ENCODE assay signal across 8 mouse cellular contexts in genomic region chr10:121297054-121297701, GRCm38 (mm10). TPM values are rescaled to one million over a fixed set of nuclear protein-coding genes. Genes with fewer than 3 reads are reported as not detected.
A peak's percentile ranks its signal among the peaks of the same experiment; 100 is the strongest.
DNase-seq lines count a peak whose midpoint lies in the region; ATAC-seq lines count a peak whose summit lies in the region.

No protein-coding gene starts in this region.

- peak; percentile 28 for DNase-seq in gastrocnemius, postnatal 10 days
- no peak for DNase-seq in gastrocnemius, adult 8-10 months (ENCODE audit: low spot score in 2 of 2)
- DNase-seq in adrenal gland, postnatal 14 days: peak; percentile 54
- peak; percentile 67 to 72 for DNase-seq in heart, adult 18-20 months
- peak; percentile 79 for DNase-seq in naive thymus-derived CD4-positive, alpha-beta T cell, adult 2 months (ENCODE audit: low read depth)
- no peak for DNase-seq in ovary, adult 18-20 months (ENCODE audit: low spot score)

- WGBS in intestine, embryonic 16.5 days: 19% methylated on average over 25 of the region's 25 CpGs
- 27% methylated on average over 25 of the region's 25 CpGs for WGBS in liver, embryonic 15.5 days (ENCODE audit: insufficient replicate concordance)

- H3K4me1 ChIP-seq in intestine, embryonic 16.5 days (ENCODE audit: control insufficient read depth, insufficient read depth, low read length): peaks cover 6% of the 10 kb centered on the region
- 0 out of 2 replicates have a peak, but pooled peaks cover 6% of the 10 kb centered on the region for H3K4me1 ChIP-seq in liver, embryonic 15.5 days (replicated peaks)

- H3K36me3 ChIP-seq in intestine, embryonic 16.5 days (ENCODE audit: control insufficient read depth, insufficient read depth, low read length): no peaks in the 10 kb centered on the region
- H3K36me3 ChIP-seq in liver, embryonic 15.5 days (replicated peaks): no peaks in the 10 kb centered on the region

- ATAC-seq in intestine, embryonic 16.5 days: peak; percentile 88
- peak; percentile 67 for ATAC-seq in liver, embryonic 15.5 days (ENCODE audit: insufficient read depth)

- no peaks in the 10 kb centered on the region for H3K27me3 ChIP-seq in intestine, embryonic 16.5 days (replicated peaks; ENCODE audit: control insufficient read depth, insufficient read depth, low read length)
- H3K27me3 ChIP-seq in liver, embryonic 15.5 days: no peaks in the 10 kb centered on the region

- peak overlapping the region; percentile 49 for H3K4me2 ChIP-seq in intestine, embryonic 16.5 days (ENCODE audit: low read depth, low read length)
- H3K4me2 ChIP-seq in liver, embryonic 15.5 days: peak overlapping the region; percentile 53

- H3K27ac ChIP-seq in intestine, embryonic 16.5 days (ENCODE audit: low read length): peak overlapping the region; percentile 0
- no peak overlapping the region for H3K27ac ChIP-seq in liver, embryonic 15.5 days (replicated peaks)

- peak overlapping the region; percentile 7; the same call in 1 of the 2 replicates for H3K9ac ChIP-seq in intestine, embryonic 16.5 days (ENCODE audit: low read depth, low read length)
- no peak overlapping the region for H3K9ac ChIP-seq in liver, embryonic 15.5 days

- H3K9me3 ChIP-seq in intestine, embryonic 16.5 days (ENCODE audit: control insufficient read depth, low read length): no peaks in the 10 kb centered on the region
- H3K9me3 ChIP-seq in liver, embryonic 15.5 days (replicated peaks): no peaks in the 10 kb centered on the region

- H3K4me3 ChIP-seq in intestine, embryonic 16.5 days (ENCODE audit: low read length): peak overlapping the region; percentile 29
- H3K4me3 ChIP-seq in liver, embryonic 15.5 days (replicated peaks): peak overlapping the region; percentile 15

RNA-seq across cellular contexts. Expression of gene Tbc1d30, which starts 53.9 kb away (rescaled TPM):
- total RNA-seq in gastrocnemius, postnatal 10 days (2021): under 1 TPM; 0.86 to 0.87 TPM
- under 1 TPM; 0.19 to 0.53 (median 0.32) TPM for total RNA-seq in gastrocnemius, adult 8-10 months (2022)
- total RNA-seq in adrenal gland, postnatal 14 days (2021): 3.9 and 4.2 TPM in 2 replicates
- 1 to 10 TPM; 2.1 to 2.3 TPM for total RNA-seq in heart, adult 18-20 months (2021)
- polyA plus RNA-seq in intestine, embryonic 16.5 days (2015; fragmentation: Nextera tagmentation; extraction: Ambion mirVana): 3.5 and 4.3 TPM in 2 replicates
- polyA plus RNA-seq in liver, embryonic 15.5 days (2015; fragmentation: Nextera tagmentation; extraction: Ambion mirVana): 0.31 and 0.36 TPM in 2 replicates

Comparison
In these comparisons a context has a peak if more than half of its experiments do, and no peak if none do; other contexts are left out.
1. DNase-seq: peak in gastrocnemius, postnatal 10 days (single experiment), adrenal gland, postnatal 14 days (single experiment), heart, adult 18-20 months (2 of 2) and naive thymus-derived CD4-positive, alpha-beta T cell, adult 2 months (single experiment); none in gastrocnemius, adult 8-10 months (0 of 2) and ovary, adult 18-20 months (single experiment).